Mouse (Mus musculus): Measurements from ENCODE around the gene Cfap65.

GRCm38 (mm10) chr1:74856791-74857190 is 78.6 kb downstream of the Cfap65 start:
- no peak for TF ChIP-seq CTCF (IDR thresholded peaks at IDR 0.05; ENCODE audit: low read depth)
- TF ChIP-seq EP300 (IDR thresholded peaks at IDR 0.05; ENCODE audit: low read depth): no peak

All from heart, postnatal 0 days (tissue).